Mouse (Mus musculus): Measurements from ENCODE around the gene Ubash3b. TPM values are rescaled to one million over a fixed set of nuclear protein-coding genes. Genes with fewer than 3 reads are reported as not detected.

Gene Ubash3b
- polyA plus RNA-seq, 2 experiments = 6.1 to 10.3 TPM

- no peak overlapping the region for H3K27ac ChIP-seq (replicated peaks; ENCODE audit: low read depth, low read length)
- no peaks in the 10 kb centered on the region for H3K27me3 ChIP-seq (ENCODE audit: control insufficient read depth, insufficient read depth, low read length)
- H3K4me2 ChIP-seq (replicated peaks; ENCODE audit: low read depth, low read length, severe bottlenecking) = no peak overlapping the region
- H3K4me3 ChIP-seq (replicated peaks; ENCODE audit: low read length) = no peak overlapping the region
- no peak for TF ChIP-seq POLR2A (IDR thresholded peaks at IDR 0.05; ENCODE audit: borderline replicate concordance, extremely low read depth, insufficient read depth, insufficient read length)
- DNase-seq (ENCODE audit: low spot score) (no peak), ATAC-seq (ENCODE audit: low FRiP score, low read depth) (no peak)
- no peaks in the 10 kb centered on the region for H3K9me3 ChIP-seq (ENCODE audit: control insufficient read depth, low read length)
- H3K4me1 ChIP-seq (ENCODE audit: control insufficient read depth, insufficient read depth, low read length) = peaks cover 4% of the 10 kb centered on the region; the same call in 1 of the 2 replicates
- H3K36me3 ChIP-seq (ENCODE audit: control insufficient read depth, insufficient read depth, low read length) = no peaks in the 10 kb centered on the region
- H3K9ac ChIP-seq (ENCODE audit: low read depth, low read length, severe bottlenecking) = no peak overlapping the region
- WGBS = 85% methylated on average over 3 of the region's 3 CpGs
These were observed 18.4 kb downstream of the Ubash3b start for GRCm38 (mm10) chr9:41143115-41143514.

- no peaks in the 10 kb centered on the region for H3K27me3 ChIP-seq (ENCODE audit: control insufficient read depth, insufficient read depth, low read length)
- WGBS = 83% methylated on average over 2 of the region's 2 CpGs
These were observed 20.5 kb downstream of the Ubash3b start for GRCm38 (mm10) chr9:41141026-41141425.

GRCm38 (mm10) chr9:41138987-41139808 lies 22.3 kb downstream of the Ubash3b start:
- ATAC-seq (ENCODE audit: low FRiP score, low read depth) = no peak
- H3K36me3 ChIP-seq (ENCODE audit: control insufficient read depth, insufficient read depth, low read length) = no peaks in the 10 kb centered on the region
- no peaks in the 10 kb centered on the region for H3K9me3 ChIP-seq (ENCODE audit: control insufficient read depth, low read length)
- H3K4me3 ChIP-seq (replicated peaks; ENCODE audit: low read length) = no peak overlapping the region
- DNase-seq (ENCODE audit: low spot score) = no peak
- no peak overlapping the region for H3K27ac ChIP-seq (replicated peaks; ENCODE audit: low read depth, low read length)
- H3K4me2 ChIP-seq (replicated peaks; ENCODE audit: low read depth, low read length, severe bottlenecking) = no peak overlapping the region
- 0 out of 2 replicates have a peak, but pooled peaks cover 5% of the 10 kb centered on the region for H3K4me1 ChIP-seq (ENCODE audit: control insufficient read depth, insufficient read depth, low read length)
- WGBS = 78% methylated on average over 6 of the region's 6 CpGs
- TF ChIP-seq POLR2A (IDR thresholded peaks at IDR 0.05; ENCODE audit: borderline replicate concordance, extremely low read depth, insufficient read depth, insufficient read length) = no peak
- H3K27me3 ChIP-seq (ENCODE audit: control insufficient read depth, insufficient read depth, low read length) = no peaks in the 10 kb centered on the region
- H3K9ac ChIP-seq (ENCODE audit: low read depth, low read length, severe bottlenecking) = no peak overlapping the region

More at GRCm38 (mm10) chr9:41141026-41141425, 20.5 kb downstream of the Ubash3b start:
- H3K36me3 ChIP-seq (ENCODE audit: control insufficient read depth, insufficient read depth, low read length) = no peaks in the 10 kb centered on the region
- no peak overlapping the region for H3K4me2 ChIP-seq (replicated peaks; ENCODE audit: low read depth, low read length, severe bottlenecking)
- no peaks in the 10 kb centered on the region for H3K4me1 ChIP-seq (ENCODE audit: control insufficient read depth, insufficient read depth, low read length)
- no peak for TF ChIP-seq POLR2A (IDR thresholded peaks at IDR 0.05; ENCODE audit: borderline replicate concordance, extremely low read depth, insufficient read depth, insufficient read length)
- H3K27ac ChIP-seq (replicated peaks; ENCODE audit: low read depth, low read length) = no peak overlapping the region
- no peak overlapping the region for H3K9ac ChIP-seq (ENCODE audit: low read depth, low read length, severe bottlenecking)
- no peak for ATAC-seq (ENCODE audit: low FRiP score, low read depth)
- H3K4me3 ChIP-seq (replicated peaks; ENCODE audit: low read length) = no peak overlapping the region
- no peaks in the 10 kb centered on the region for H3K9me3 ChIP-seq (ENCODE audit: control insufficient read depth, low read length)
- no peak for DNase-seq (ENCODE audit: low spot score)

- no peaks in the 10 kb centered on the region for H3K9me3 ChIP-seq (ENCODE audit: control insufficient read depth, low read length)
- 0 out of 2 replicates have a peak, but pooled peaks cover 12% of the 10 kb centered on the region for H3K4me1 ChIP-seq (ENCODE audit: control insufficient read depth, insufficient read depth, low read length)
- H3K27ac ChIP-seq (replicated peaks; ENCODE audit: low read depth, low read length) = no peak overlapping the region
- DNase-seq (ENCODE audit: low spot score) (no peak), ATAC-seq (ENCODE audit: low FRiP score, low read depth) (no peak)
- WGBS = 52% methylated on average over 7 of the region's 7 CpGs
- no peak for TF ChIP-seq POLR2A (IDR thresholded peaks at IDR 0.05; ENCODE audit: borderline replicate concordance, extremely low read depth, insufficient read depth, insufficient read length)
- H3K4me2 ChIP-seq (replicated peaks; ENCODE audit: low read depth, low read length, severe bottlenecking) = no peak overlapping the region
- no peak overlapping the region for H3K9ac ChIP-seq (ENCODE audit: low read depth, low read length, severe bottlenecking)
- no peaks in the 10 kb centered on the region for H3K36me3 ChIP-seq (ENCODE audit: control insufficient read depth, insufficient read depth, low read length)
- H3K4me3 ChIP-seq (replicated peaks; ENCODE audit: low read length) = no peak overlapping the region
- no peaks in the 10 kb centered on the region for H3K27me3 ChIP-seq (ENCODE audit: control insufficient read depth, insufficient read depth, low read length)
These were observed 24.6 kb downstream of the Ubash3b start for GRCm38 (mm10) chr9:41136691-41137467.

- no peak for TF ChIP-seq POLR2A (IDR thresholded peaks at IDR 0.05; ENCODE audit: borderline replicate concordance, extremely low read depth, insufficient read depth, insufficient read length)
- DNase-seq (ENCODE audit: low spot score) (no peak), ATAC-seq (ENCODE audit: low FRiP score, low read depth) (no peak)
- Histone ChIP-seq H3K9me3 (ENCODE audit: control insufficient read depth, low read length) (no peaks in the 10 kb centered on the region), H3K27me3 (ENCODE audit: control insufficient read depth, insufficient read depth, low read length) (no peaks in the 10 kb centered on the region), H3K4me3 (replicated peaks; ENCODE audit: low read length) (no peak overlapping the region), H3K27ac (replicated peaks; ENCODE audit: low read depth, low read length) (no peak overlapping the region), H3K9ac (ENCODE audit: low read depth, low read length, severe bottlenecking) (no peak overlapping the region), H3K4me1 (ENCODE audit: control insufficient read depth, insufficient read depth, low read length) (peaks cover 16% of the 10 kb centered on the region; the same call in 1 of the 2 replicates), H3K4me2 (replicated peaks; ENCODE audit: low read depth, low read length, severe bottlenecking) (no peak overlapping the region), H3K36me3 (ENCODE audit: control insufficient read depth, insufficient read depth, low read length) (no peaks in the 10 kb centered on the region)
- WGBS = 94% methylated on average over 2 of the region's 2 CpGs
These were observed 25.2 kb downstream of the Ubash3b start for GRCm38 (mm10) chr9:41136273-41136672.

Measured in limb, embryonic 14.5 days (tissue).